Mouse (Mus musculus): Measurements from ENCODE around the gene Gramd1b.

The Gramd1b gene

GRCm38 (mm10) chr9:40307311-40307710 lies 223.9 kb downstream of the Gramd1b start:
- no peak for DNase-seq (ENCODE audit: low spot score)

- DNase-seq (ENCODE audit: low spot score): no peak
Observed at GRCm38 (mm10) chr9:40304243-40304642, 226.9 kb downstream of the Gramd1b start.

GRCm38 (mm10) chr9:40302375-40302774 lies 228.8 kb downstream of the Gramd1b start:
- no peak for DNase-seq (ENCODE audit: low spot score)

GRCm38 (mm10) chr9:40301475-40301874 lies 229.7 kb downstream of the Gramd1b start:
- DNase-seq (ENCODE audit: low spot score): no peak

GRCm38 (mm10) chr9:40300018-40300989 lies 230.9 kb downstream of the Gramd1b start:
- DNase-seq (ENCODE audit: low spot score): no peak

- no peak for DNase-seq (ENCODE audit: low spot score)
Observed at GRCm38 (mm10) chr9:40299323-40299722, 231.9 kb downstream of the Gramd1b start.

DNA sequence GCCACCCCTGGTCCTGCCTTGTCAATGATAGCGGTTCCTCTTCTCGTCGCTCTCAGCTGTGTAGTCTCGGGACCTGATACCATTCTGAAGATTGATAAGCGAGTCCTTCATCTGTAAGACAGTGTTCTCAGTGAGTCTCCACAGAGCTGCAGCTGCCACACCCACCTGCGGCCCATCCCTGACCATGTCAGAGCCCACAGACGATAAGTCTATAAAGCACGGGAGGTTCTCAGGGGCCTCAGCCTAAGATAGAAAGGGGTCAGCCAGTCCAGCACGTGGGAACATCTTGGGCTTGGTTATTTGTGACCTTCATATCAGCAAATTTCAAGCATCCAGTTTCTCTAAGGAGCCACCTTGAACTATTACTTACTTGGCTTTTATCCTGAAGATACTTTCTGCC lies 233.2 kb downstream of the Gramd1b start:
- peak; percentile 76 for DNase-seq (ENCODE audit: low spot score)

DNA sequence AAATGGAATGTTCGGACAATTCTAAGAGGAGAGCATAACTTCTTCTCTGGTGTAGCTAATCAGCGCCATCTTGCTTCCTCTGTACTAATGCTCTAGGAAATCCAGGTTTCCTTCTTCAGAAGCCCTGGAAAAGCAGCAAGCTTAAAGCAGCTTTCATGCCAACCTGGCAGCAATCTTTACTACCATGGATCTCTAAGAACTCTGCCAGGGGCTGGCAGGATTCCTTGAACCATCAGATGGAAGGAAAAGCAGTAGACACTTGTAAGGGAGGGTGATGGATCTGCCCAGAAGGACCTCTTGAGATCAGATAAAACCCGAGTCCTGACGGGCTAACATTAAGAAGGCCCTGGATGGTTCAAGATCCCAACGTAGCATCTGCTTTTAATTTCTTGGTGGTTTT lies 234.9 kb downstream of the Gramd1b start:
- no peak for DNase-seq (ENCODE audit: low spot score)

- DNase-seq (ENCODE audit: low spot score): peak; percentile 54
Observed at GRCm38 (mm10) chr9:40294866-40295265, 236.3 kb downstream of the Gramd1b start.

- DNase-seq (ENCODE audit: low spot score): no peak
Observed at GRCm38 (mm10) chr9:40294210-40294609, 237.0 kb downstream of the Gramd1b start.

DNA sequence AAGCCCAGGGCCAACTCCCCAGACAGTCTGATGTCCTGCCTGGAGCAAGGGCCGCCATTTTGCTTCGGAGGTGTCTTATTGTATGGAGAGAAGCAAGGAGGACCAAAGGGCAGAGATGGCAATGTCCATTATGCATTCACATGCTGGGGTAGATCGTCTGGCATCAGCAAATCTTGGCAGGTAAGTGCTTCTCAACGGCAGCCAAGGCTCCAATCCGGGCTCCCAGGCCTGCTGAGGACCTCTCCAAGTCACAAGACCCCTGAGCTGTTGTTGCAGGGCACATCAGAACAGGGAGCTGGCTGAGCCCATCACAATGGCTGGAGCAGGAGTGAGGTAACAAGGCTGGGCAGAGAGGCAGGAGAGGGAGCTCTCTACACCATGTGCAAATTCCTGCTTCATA lies 237.4 kb downstream of the Gramd1b start:
- no peak for DNase-seq (ENCODE audit: low spot score)

DNA sequence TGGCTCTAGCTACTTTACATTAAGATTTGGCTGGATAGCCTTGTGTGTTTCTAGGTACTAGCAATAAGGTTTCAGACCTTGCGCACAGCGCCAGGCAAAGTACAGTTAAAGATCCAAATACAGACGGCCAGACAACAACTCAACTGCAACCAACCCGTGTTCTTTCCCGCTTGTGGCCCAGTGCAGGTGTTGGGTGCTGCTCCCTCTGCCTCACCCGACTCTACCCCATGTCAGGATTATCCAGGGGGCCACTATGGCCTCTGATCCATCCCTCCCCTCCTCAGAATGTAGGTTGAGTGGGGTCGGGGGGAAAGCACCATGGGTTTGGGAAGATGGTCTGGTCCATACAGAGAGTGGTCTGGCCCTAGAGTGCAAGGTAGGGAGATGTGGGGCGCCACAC lies 237.9 kb downstream of the Gramd1b start:
- no peak for DNase-seq (ENCODE audit: low spot score)

DNA sequence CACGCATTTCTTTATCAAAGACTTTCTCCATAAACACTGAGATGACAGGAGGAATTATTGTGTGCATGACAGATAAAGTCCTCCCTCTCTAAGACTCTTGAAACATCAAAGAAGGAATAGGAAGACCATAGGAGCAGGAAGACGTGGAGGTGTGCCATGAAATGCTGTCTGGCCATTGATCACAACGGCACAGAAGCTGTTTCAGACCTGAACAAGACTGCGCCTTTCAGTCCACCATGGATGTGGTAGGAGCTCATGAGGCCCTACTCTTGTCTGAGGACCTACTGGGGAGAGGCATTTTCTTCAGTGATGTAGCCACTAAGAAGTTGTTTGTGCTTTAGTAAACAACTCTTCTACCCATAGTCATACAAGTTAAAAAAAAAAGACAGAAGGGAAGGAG lies 238.7 kb downstream of the Gramd1b start:
- DNase-seq (ENCODE audit: low spot score): no peak

DNA sequence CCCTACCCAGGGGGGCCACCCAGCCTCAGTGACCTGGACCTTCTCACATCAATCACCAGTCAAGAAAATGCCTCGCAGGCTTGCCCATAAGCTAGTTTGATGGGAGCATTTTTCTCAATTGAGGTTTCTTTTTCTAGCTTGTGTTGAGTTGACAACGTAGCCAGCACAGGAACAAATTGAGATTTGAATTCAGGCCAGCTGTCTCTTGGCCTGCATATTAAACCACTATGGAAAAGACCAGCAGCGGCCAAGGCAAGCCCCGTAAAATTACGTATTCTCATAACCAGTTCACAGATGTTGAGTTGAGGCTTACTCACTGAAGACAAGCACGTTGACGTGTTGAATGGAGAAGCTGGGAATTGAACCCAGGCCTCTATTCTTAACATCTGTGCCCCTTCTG lies 248.2 kb downstream of the Gramd1b start:
- DNase-seq (ENCODE audit: low spot score): no peak

DNA sequence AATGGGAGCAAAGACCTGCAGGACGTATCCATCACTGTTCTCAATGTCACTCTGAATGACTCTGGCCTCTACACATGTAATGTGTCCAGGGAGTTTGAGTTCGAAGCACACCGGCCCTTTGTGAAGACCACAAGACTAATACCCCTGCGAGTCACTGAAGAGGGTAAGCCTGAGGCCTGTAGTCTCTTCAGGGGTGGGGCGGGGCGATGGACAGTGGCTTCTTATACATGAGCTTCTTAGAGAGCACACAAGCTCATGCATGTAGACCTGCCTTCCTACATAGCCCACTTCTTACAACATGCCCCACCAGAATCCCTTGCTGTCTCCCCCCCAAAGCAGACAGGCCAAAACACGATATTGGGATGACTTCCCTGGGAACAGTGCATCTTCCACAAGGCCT lies 251.7 kb downstream of the Gramd1b start:
- no peak for DNase-seq (ENCODE audit: low spot score)

GRCm38 (mm10) chr9:40277671-40278070 lies 253.5 kb downstream of the Gramd1b start:
- DNase-seq (ENCODE audit: low spot score): no peak

- no peak for DNase-seq (ENCODE audit: low spot score)
Observed at GRCm38 (mm10) chr9:40275904-40276303, 255.3 kb downstream of the Gramd1b start.

GRCm38 (mm10) chr9:40272822-40273221 lies 258.4 kb downstream of the Gramd1b start:
- DNase-seq (ENCODE audit: low spot score): no peak

DNA sequence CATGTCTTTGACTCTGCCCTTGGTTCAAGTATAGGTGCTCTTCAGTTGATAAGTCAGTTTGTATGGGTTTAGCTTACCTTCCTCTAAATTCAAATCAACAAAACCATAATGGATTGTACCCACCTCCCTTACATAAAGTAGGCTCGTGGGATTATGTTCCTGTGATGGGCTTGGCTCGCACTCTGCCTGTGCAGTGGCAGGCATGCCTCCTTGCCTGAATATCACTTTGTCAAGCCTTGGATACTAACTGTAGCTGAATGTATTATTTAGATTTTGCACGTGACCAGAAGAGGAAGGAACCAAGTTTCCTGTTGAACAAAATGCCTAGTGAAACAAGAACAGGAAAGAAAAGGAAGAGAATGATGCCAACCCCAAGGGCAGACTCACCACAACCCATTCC lies 260.1 kb downstream of the Gramd1b start:
- DNase-seq (ENCODE audit: low spot score): no peak

DNA sequence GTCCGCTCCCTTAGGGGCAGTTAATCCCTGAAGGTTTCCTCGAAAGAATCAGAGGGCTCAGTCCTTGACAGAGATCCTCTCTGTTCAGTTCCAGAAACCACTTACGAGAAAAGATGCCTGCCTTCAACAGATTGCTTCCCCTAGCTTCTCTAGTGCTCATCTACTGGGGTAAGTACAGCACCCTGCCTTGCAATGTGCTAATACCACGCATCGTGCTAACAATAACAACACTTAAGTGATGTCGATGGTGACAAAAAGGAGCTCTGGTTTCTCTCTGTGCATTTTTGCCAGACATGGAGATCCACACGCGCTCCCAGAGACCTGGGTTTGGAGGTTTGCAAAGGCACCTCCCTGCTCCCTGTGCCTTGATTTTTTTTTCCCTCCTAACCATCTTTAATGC lies 261.3 kb downstream of the Gramd1b start:
- DNase-seq (ENCODE audit: low spot score): no peak

- DNase-seq (ENCODE audit: low spot score): no peak
Observed at GRCm38 (mm10) chr9:40269103-40269861, 261.9 kb downstream of the Gramd1b start, which contains the start of gene Scn3b. Gene Scn3b (plus strand): TSS chr9:40269217.

- DNase-seq (ENCODE audit: low spot score): no peak
Observed at GRCm38 (mm10) chr9:40268748-40269102, 262.5 kb downstream of the Gramd1b start.
